Mouse (Mus musculus) adrenal gland, postnatal 10 days (tissue): ENCODE data around the gene Gdf3. TPM values are rescaled to one million over a fixed set of nuclear protein-coding genes. Genes with fewer than 3 reads are reported as not detected.
"Not testable (repeated sequence)": the region's sequence is repeated elsewhere in the genome, so short reads cannot be mapped to it uniquely, and the experiment has no call there.

ENCODE experiments used
- DNase-seq: peaks from one replicate; pipeline ENCODE4 v3.0.0; 2021; ENCODE audit warnings: mixed read lengths
- total RNA-seq, 2 experiments: library from RNA; stranded (reverse); gene quantifications; 2 replicates each; pipeline ENCODE4 v1.2.3; 2021

Gene Gdf3
- total RNA-seq, 2 experiments from 2014 or later = not detected

DNA sequence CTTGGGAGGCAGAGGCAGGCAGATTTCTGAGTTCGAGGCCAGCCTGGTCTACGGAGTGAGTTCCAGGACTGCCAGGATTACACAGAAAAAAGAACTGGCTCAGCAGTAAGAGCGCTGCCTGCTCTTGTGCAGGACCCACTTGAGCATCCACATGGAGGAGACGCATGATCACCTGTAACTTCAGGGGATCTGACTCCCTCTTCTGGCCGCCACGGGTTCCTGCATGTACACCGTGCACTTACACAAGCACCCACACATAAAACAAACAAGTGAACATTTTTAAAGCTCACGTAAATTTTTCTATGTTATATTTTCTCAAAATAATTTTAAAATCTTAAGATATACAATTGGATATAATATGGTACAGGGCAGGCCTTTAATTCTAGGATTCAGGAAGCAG, 4.4 kb downstream of the Gdf3 start:
- no peak for DNase-seq

DNA sequence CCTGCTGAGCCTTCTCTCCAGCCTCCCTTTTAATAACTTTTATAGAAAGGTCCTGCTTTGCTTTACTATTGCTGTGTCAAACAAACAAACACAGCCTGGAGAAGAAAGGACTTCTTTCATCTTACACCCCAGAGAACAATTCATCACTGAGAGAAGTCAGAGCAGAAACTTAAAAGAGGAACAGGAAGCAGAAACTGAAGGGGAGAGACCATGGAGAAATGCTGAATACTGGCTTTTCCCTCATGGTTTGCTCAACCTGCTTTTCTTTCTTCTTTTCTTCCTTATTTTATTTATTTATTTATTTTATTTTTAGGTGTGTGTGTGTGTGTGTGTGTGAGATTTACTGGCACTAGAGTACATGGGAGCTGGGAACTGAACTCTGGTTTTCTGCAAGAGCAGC, 5.6 kb downstream of the Gdf3 start:
- DNase-seq = no peak

DNA sequence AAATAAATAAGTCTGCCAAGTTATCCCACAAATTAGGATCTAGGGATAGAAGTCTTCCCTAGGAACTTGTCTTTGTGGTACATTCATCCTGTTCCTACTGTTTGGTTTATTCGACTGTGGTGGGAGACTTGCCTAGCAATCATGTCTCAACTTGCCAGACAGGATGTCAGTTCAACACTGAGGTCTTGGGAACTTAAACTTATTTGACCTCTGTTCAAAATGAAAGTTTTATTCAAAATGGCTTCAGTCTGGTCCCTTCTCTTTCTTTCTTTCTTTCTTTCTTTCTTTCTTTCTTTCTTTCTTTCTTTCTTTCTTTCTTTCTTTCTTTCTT, 6.9 kb downstream of the Gdf3 start:
- DNase-seq = no peak

DNA sequence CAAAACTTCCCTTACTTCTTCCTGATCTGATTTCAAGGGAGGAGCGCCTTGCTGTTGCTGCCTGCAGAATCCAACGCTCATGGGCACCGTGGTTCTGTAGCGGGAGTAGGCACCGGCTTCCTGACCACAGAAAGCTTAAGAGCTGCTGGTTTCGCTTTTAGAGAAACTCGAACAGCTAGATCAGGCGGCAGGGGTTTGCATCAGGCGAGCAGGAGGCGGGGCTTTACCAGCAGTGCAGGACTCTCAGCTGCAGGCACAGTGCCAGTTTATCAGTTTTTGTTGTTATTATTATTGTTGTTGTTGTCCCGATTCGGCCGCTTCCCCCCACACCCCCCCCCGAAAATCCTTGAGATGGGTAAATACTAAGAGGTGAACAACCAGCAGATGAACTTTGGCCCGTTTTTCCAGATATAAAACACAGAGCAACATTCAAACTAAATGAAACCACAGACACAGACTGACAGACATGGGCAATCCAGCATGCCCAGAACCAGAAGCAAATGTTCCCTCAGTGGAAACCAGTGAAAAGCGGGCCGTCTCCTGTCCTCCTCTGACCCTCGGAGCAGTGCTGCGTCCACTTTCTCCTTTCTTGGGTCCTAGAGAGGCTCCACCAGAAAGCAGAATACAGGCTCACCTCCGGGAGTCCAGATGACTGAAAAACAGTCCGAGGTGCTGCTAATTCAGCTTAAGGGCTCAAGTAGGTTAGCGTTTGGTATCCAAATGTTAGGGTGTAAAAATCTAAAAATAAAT, 7.5 kb downstream of the Gdf3 start, which contains the start of gene Apobec1:
Apobec1 (minus strand) TSS at position 203 of the 750 bp plus-strand sequence.
- peak; percentile 82 for DNase-seq

DNA sequence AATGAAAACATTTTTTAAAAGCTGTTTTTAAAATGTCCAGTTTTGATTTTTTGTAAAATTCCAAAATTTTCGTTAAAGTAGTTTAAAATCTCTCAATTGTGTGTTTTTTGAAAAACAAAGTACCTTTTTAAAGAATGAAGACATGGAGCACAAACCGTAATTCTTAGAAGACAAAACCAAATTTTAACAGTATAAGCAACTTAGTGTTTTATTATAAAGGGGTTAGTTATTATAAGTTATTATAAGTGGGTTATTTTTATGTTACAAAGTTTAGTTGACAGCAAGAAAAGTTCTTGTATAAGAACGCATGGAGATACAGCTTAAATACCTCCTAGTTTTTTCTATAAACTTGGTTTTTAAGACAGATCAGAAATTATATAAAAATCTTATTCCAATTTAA, 8.3 kb downstream of the Gdf3 start:
- no peak for DNase-seq

DNA sequence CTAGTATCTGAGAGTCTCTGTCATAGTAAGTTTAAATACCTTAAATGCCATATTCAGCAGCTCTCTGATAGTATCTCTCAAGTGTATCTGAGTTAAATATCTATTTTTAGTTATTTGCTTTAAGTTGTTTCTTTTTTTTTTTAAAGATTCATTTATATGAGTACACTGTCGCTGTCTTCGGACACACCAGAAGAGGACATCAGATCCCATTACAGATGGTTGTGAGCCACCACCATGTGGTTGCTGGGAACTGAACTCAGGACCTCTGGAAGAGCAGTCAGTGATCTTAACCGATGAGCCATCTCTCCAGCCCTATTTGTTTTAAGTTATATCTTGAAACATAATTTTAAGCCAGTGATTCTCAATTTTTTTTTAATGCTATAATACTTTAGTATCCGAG, 8.9 kb downstream of the Gdf3 start:
- no peak for DNase-seq

DNA sequence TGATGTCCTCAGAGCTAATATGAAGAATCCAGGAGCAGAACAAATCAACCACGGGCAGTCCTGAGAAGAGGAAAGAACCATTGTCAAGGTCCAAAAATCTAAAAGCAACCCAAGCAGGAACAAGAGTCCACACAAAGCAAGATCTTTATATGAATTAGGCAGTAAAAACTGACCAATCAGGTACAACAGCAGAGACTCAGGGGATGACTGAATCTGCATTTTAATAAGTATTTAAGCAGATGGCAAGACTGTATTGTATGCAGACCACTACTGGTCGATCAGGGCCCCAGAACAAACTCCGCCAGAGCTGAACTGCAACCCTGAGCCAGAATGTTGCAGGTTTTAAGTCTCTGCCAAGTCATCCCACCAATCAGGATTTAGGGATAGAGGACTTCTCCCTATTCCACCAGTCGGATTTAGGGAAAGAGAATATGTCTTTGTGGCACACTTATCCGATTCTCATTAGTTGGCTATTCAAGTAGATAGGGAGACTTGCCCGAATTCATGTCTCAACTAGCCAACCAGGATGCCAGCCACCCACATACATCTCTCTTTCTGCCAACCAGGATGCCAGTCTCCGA, 9.7 kb downstream of the Gdf3 start:
- DNase-seq = no peak

DNA sequence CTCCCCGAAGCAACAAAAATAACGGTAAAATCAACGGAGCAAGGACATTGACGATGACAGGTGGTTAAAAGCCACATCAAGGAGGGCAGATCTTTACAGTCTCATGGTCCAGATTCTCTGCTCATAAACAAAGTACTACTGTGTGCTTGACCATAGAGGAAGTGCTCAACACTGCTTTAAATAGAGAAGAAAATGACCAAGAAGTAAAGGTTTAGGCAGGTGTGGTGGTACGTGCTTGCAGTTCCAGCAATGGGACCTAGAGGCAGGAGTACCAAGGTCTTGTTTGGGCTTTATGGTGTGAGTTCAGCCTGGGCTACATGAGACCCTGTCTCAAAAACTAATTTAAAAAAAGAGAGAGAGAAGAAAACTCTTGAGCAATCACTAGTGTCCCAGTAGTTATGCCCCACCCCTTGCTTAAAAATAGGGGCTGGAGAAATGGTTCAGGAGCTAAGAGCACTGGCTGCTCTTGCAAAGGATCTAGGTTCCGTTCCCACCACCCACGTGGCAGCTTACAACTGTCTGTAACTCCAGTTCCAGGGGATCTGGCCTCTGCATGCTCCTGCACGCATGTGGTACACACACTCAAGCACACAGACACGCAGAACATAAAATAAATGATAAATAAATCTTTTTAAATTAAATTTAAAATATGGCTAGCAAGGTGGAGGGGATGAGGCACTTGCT, 10.7 kb downstream of the Gdf3 start:
- no peak for DNase-seq

DNA sequence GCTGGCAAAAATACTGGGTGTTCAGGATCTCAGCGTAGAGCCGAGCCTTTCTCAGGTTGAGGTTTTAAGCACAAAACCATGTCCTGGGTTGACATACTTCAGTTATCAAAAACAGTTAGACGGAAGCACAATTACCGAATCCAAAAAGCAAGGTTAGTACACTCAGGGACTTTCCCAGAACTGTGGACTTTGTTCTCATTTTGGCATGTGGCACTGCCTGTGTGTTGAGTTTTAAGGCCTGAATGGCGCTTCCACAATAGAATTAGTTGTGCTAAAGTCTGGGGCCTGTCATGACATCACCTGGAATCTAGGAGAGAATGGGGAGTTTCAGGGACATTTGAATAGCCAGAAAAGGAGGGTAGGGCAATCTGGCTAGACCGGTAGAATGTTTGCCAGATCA, 11.5 kb downstream of the Gdf3 start:
- no peak for DNase-seq

DNA sequence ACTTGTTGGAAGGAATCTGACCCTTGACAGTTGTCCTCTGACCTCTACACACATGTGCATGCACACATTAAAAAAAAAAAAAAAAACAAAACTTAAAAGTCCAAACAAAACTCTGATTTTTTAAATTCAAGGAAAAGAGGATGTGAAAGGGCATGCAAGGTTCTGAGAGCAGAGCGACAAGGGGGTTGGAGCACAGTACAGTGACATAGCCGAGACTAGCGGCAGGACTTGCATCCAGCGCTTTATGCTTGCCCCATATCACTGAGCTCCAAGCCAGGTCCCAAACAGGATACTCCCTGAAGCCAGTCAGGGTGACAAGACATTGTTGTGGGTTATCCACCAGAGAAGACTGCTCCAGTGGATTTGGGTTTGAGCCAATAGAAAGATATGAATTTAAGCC, 11.9 kb downstream of the Gdf3 start:
- no peak for DNase-seq

DNA sequence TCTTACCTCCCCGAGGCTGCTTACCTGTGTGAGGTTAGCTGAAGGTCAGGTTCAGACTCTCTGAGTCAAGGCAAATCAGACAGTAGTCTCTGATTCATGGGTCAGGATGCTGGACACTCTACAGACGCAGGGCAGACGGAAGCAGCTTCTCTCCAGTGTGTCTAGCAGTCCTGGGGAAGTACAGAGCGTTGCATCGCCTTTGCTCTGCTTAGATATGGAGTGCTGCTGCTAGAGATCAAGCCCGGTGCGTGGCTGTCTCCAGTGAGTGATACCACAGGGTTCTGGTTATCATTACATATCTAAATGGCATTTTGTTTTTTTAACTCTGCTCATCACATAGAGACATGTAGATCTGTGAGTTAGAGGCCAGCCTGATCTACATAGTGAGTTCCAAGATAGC, 13.3 kb downstream of the Gdf3 start:
- DNase-seq = no peak

DNA sequence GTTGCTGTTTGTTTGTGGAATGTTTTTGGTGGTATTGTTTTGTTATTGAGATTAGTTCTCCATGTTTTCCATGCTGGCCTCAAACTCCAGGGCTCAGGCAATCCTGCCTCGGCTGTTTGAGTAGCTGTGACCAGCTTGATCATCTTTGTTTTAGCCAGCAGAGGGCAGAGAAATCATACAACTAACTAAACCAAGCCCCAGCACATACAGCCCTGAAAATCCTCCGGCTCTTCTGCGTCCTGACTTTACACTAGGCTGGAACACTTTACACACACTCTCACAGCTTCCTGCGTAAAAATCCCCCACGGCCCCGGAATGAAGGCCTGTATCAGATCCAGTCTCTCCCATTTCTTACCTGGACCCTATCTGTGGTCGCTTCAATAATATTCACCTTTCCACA, 14.2 kb downstream of the Gdf3 start:
- DNase-seq = peak; percentile 47

DNA sequence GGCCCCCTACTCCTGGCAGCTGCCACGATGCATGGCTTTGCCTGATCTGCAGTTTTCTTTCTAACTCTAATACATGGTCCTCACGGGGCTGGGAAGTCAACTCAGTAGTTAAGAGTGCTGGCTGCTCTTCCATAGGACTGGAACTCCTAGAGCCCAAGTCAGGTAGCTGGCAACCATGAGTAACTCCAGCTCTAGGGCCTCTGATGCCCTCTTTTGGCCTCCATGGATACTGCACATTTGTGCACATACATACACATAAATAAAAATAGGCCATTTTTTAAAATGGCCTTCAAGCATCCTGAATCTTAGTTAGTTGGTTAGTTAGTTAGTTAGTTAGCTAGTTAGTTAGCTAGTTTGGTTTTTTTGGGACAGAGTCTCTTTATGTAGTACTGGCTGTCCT, 17.0 kb downstream of the Gdf3 start:
- DNase-seq = no peak

DNA sequence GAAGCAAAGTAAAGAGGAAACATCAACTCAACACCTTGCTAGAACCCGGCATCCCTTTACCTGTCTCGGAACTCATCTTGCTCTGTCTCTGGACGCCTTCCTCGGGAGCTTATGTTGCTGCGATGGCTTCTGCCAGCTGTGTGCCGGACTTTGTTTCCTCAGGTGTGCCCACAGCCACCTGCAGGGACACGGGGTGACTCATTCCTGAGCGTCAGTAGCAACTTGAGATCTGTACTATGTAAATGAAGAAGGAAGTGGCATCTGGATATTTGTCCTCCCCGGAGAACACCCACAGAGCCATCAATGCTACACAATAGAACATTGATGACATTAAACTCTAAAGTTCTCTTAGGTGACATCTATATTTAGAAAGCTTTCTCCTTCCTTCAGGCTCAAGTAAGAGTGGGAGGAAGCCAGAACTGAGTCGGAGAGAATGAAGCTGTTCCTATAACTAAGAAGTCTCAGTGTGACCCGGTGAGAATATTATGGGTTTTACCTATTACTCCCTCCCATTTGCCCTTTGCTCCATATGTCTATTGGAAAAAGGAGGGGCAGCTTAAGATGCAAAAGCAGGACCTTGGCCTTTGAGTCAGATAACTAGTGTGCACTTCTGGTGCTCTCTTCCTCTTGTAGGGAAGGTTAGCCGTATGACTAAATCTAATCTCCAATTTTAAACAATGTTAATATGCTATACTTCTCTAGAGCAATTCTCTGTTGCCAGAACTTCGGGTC, 18.7 kb downstream of the Gdf3 start:
- no peak for DNase-seq

DNA sequence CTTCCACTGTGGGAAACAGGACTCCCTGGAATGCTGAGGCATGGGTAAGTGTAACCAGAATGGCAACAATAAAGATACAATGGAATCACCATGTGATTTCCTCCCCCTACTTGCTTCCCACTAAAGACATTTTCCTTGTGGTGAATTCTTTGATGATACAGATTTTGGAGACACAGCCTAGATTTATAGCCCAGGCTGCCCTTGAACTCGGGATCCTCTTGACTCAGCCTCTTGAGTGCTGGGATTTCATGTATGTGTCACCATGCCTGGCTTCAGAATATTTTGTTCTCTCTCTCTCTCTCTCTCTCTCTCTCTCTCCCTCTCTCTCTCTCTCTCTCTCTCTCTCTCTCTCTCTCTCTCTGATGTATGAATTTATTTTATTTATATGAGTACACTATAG, 30.8 kb downstream of the Gdf3 start:
- no peak for DNase-seq

DNA sequence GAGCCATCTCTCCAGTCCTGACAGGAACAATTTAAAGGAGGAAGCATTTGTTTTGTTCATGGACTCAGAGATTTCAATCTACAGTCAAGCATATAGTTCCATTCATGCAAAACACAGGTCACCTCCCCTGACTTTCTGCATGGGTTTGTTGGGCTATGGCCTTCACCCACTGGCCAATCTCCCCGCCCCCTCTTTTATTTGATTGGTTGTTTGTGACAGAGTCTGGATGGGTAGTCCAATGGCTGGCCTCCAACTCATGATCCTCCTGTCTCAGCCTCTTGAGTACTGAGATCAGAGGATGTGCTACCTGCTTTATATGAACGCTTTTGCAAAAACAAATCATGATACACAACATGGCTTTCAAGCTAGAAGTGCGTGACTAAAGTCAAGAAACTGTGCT, 32.9 kb downstream of the Gdf3 start:
- DNase-seq = no peak

DNA sequence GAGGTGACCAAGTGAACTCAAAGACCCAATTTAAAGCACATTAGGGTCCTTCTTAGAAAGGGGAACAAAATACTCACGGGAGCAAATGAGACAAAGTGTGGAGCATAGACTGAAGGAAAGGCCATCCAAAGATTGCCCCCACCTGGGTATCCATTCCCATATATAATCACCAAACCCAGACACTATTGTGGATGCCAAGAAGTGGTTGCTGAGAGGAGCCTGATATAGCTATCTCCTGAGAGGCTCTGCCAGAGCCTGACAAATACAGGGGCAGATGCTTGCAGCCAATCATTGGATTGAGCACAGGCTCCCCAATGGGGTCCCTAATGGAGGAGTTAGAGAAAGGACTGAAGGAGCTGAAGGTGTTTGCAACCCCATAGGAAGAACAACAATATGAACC, 34.9 kb downstream of the Gdf3 start:
- DNase-seq = not testable (repeated sequence)

DNA sequence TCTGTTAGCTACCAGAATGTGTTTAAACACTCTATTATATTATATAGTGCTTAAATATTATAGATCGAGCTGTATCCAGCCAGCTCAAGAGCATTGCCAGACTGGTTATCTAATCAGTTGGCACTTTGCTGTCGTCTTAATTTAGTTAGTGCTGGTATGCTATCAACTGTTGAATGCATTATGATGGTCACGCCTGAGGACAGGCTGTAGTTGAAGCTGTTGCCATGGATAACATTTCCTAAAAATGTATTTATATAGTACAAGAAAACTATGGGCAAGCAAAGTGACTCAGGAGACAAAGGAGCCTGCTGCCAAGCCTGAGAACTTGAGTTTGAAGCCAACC, 38.3 kb downstream of the Gdf3 start:
- DNase-seq = no peak

DNA sequence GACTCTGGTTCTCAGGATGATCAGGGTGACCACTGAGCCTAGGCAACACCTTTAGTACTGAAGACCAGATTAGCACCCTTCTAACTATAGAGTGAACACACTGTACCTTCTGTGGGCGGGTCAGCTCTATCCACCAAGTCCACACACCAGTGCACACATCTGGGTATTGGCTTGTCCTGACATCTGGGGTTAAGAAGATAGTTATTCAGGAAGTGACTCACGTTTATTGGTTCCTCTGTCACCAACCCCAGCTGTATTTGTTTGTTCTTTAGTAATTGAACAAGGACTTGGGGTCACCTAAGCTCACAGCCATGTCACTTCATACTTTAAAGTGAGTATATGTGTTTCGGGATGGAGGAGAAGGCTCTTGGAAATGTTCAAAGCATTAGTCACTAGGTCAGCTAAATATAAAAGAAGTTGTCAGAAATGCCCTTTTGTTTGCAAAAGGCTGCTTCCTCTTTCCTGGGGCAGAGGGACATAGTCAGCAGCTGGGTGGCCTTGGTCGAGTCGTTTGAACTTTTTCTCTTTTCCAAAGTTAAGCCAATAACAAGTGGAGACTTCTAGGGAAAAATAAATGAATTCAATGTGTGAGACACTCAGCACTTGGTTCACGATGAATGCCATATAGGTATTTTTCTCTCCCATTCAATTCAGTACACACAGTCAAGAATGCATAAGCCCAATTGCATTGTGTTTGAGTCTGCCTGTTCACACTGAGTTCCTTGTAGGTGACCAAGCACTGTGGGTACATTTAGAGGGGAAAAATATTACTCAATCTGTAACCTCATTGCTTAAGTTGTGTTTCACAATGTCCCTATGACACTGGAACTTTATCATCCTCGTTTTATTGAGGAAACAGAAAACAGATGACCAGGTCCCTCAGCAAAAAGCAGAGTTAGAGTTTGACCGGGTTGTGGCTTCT, 38.9 kb downstream of the Gdf3 start:
- peak; percentile 17 for DNase-seq

DNA sequence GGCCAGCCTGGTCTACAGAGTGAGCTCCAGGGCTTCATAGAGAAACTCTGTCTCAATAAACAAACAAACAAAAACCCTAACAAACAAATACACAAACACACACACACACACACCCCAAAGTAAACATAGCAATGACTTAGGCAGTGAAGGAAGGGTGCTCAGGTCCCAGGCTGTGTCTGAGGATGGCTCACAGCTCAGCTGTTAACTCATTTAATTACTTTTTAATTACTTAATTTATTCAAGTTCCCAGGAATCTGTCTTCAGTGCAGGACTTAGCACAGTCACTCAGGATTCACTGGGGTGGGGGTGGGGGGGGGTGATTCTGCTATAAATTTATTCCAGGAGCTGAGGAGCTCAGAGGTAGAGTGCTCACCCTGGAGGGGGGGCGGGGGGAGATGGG, 40.1 kb downstream of the Gdf3 start:
- no peak for DNase-seq

DNA sequence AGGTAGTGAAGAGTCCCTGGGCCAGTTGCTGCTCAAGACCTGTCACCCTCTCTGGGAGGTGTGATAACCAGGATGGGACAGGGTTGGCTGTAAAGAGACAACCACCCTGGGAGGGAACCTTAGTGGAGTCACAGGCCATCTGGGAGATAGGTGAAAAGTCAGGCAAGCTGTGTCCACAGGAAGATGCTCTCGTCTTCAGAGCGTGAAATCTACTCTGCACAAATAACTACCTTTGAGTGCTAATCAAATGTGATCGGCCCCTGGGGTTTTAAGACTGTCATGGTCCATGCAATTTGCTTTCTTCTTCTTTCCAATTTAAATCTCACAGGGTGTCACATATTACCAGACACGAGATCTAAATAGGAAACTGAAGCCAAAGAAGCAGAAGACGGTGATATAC, 40.8 kb downstream of the Gdf3 start:
- no peak for DNase-seq
